Mouse (Mus musculus): ENCODE measurements around the gene Slc26a11. TPM values are rescaled to one million over a fixed set of nuclear protein-coding genes. Genes with fewer than 3 reads are reported as not detected.

Slc26a11 gene
- polyA plus RNA-seq, 1 experiment from 2014 or later, result 8.2 TPM

- H3K27ac ChIP-seq (replicated peaks), result no peak overlapping the region
- peaks cover 11% of the 10 kb centered on the region; the same call in 1 of the 2 replicates for H3K27me3 ChIP-seq (replicated peaks; ENCODE audit: low read depth, poor library complexity, severe bottlenecking)
- no peak overlapping the region for H3K4me3 ChIP-seq
- H3K4me1 ChIP-seq, result peaks cover 12% of the 10 kb centered on the region
- 80% methylated on average over 6 of the region's 6 CpGs for WGBS
- no peaks in the 10 kb centered on the region for H3K36me3 ChIP-seq (replicated peaks)
- H3K9me3 ChIP-seq, result no peaks in the 10 kb centered on the region
- no peak for DNase-seq (ENCODE audit: low spot score)
These were observed 72.1 kb downstream of the Slc26a11 start for GRCm38 (mm10) chr11:119427431-119427830.

DNA sequence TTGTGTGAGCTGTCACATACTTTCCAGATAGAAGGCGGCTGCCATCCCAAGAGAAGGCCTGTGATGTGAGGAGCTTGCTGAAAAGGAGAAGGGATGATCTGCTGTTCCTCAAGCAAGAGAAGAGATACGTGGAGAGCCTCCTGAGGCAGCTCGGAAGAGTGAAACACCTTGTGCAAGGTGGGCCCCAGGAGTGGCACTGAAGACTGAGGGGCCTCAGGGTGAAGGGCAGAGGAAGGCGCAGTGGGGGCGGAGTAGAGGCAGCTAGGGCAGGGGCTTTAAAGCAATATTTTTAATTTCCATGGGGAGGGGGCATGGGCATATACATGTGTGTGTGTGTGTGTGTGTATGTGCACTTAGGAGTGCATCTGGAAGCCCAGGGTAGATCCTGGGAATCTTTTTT lies 72.6 kb downstream of the Slc26a11 start:
- H3K4me3 ChIP-seq, result peak overlapping the region; percentile 48; the same call in 1 of the 2 replicates
- DNase-seq (ENCODE audit: low spot score), result no peak
- H3K4me1 ChIP-seq, result peaks cover 12% of the 10 kb centered on the region
- H3K36me3 ChIP-seq (replicated peaks), result no peaks in the 10 kb centered on the region
- no peaks in the 10 kb centered on the region for H3K9me3 ChIP-seq
- no peak overlapping the region for H3K27ac ChIP-seq (replicated peaks)
- H3K27me3 ChIP-seq (replicated peaks; ENCODE audit: low read depth, poor library complexity, severe bottlenecking), result peaks cover 11% of the 10 kb centered on the region; the same call in 1 of the 2 replicates
- WGBS, result 87% methylated on average over 5 of the region's 5 CpGs

- peak; percentile 80 for DNase-seq (ENCODE audit: low spot score)
- Histone ChIP-seq H3K4me3 (peak overlapping the region; percentile 48), H3K27ac (replicated peaks) (no peak overlapping the region), H3K36me3 (replicated peaks) (no peaks in the 10 kb centered on the region), H3K27me3 (replicated peaks; ENCODE audit: low read depth, poor library complexity, severe bottlenecking) (peaks cover 11% of the 10 kb centered on the region; the same call in 1 of the 2 replicates), H3K4me1 (peaks cover 12% of the 10 kb centered on the region), H3K9me3 (no peaks in the 10 kb centered on the region)
- 1% methylated on average over 30 of the region's 35 CpGs for WGBS
These were observed 73.3 kb downstream of the Slc26a11 start for GRCm38 (mm10) chr11:119428649-119429136.

MicroRNAs within 50 kb of the gene (microRNA counts, 519-probe panel; counts per million panel counts)
- 188 counts per million, percentile 57 among the panel's probes with 10 or more counts for microRNA mmu-miR-1932

Small RNA genes lying within 50 kb of the gene (microRNA-seq; reads per million reads assigned to microRNA genes)
- gene Mir1932, result not detected

Other genes starting within 250 kb of the Slc26a11 start
- 25.3 and 25.5 TPM in 2 replicates for gene Tbc1d16, start 127.1 kb upstream of the Slc26a11 start, polyA plus RNA-seq (2016; fragmentation: Nextera tagmentation; extraction: Ambion mirVana)
- 16.4 and 19.5 TPM in 2 replicates for gene Ccdc40, start 127.0 kb upstream of the Slc26a11 start, polyA plus RNA-seq (2016; fragmentation: Nextera tagmentation; extraction: Ambion mirVana)
- gene Gaa, start 87.7 kb upstream of the Slc26a11 start, polyA plus RNA-seq (2016; fragmentation: Nextera tagmentation; extraction: Ambion mirVana), result 30.8 TPM in 2 replicates
- gene Eif4a3, start 55.5 kb upstream of the Slc26a11 start, polyA plus RNA-seq (2016; fragmentation: Nextera tagmentation; extraction: Ambion mirVana), result 465 and 504 TPM in 2 replicates
- gene Card14, start 47.8 kb upstream of the Slc26a11 start, polyA plus RNA-seq (2016; fragmentation: Nextera tagmentation; extraction: Ambion mirVana), result 0.05 TPM in 1 of 2 replicates, not detected in the other
- gene Sgsh, start within 50 bp of the Slc26a11 start, polyA plus RNA-seq (2016; fragmentation: Nextera tagmentation; extraction: Ambion mirVana), result 5.4 and 5.5 TPM in 2 replicates
- gene Rnf213, start 37.5 kb downstream of the Slc26a11 start, polyA plus RNA-seq (2016; fragmentation: Nextera tagmentation; extraction: Ambion mirVana), result 1.4 TPM in 2 replicates
- 21.1 and 21.2 TPM in 2 replicates for gene Endov, start 135.8 kb downstream of the Slc26a11 start, polyA plus RNA-seq (2016; fragmentation: Nextera tagmentation; extraction: Ambion mirVana)
- gene Nptx1, start 192.2 kb downstream of the Slc26a11 start, polyA plus RNA-seq (2016; fragmentation: Nextera tagmentation; extraction: Ambion mirVana), result 1.9 and 2.6 TPM in 2 replicates
- 14.4 and 15.7 TPM in 2 replicates for gene Rptor, start 247.3 kb downstream of the Slc26a11 start, polyA plus RNA-seq (2016; fragmentation: Nextera tagmentation; extraction: Ambion mirVana)

All from embryonic facial prominence, embryonic 10.5 days (tissue).